Mouse (Mus musculus): Measurements from ENCODE around the gene Snapc4.

- TF ChIP-seq MAX (IDR thresholded peaks at IDR 0.05; ENCODE audit: low read length) (no peak), CTCF (conservative IDR thresholded peaks at IDR 0.05 in 1 of 2, IDR thresholded peaks at IDR 0.05 in 1 of 2; ENCODE audit: low read depth in 2 of 2, low read length in 2 of 2) (no peak), MXI1 (IDR thresholded peaks at IDR 0.05; ENCODE audit: low read depth, low read length) (no peak), E2F4 (IDR thresholded peaks at IDR 0.05; ENCODE audit: insufficient replicate concordance, low read depth, low read length) (no peak), SIN3A (IDR thresholded peaks at IDR 0.05; ENCODE audit: low read length) (no peak)
Measured at GRCm38 (mm10) chr2:26323589-26324325, 56.7 kb downstream of the Snapc4 start.
